In genomic region chr11:76540973-76541372, GRCm38 (mm10) we compare ENCODE assay signal across 7 mouse cellular contexts.
DNase-seq lines count a peak whose midpoint lies in the region; ATAC-seq and TF ChIP-seq lines count a peak whose summit lies in the region.

No protein-coding gene starts in this region.

- H3K4me1 ChIP-seq in G1E (ENCODE audit: insufficient read depth, low read depth, low read length) = no peaks in the 10 kb centered on the region
- no peaks in the 10 kb centered on the region for H3K4me1 ChIP-seq in spleen, adult 2 months (ENCODE audit: control insufficient read depth, insufficient read depth, insufficient read length)

- H3K4me3 ChIP-seq in G1E (ENCODE audit: low read depth, low read length) = no peak overlapping the region
- no peak overlapping the region for H3K4me3 ChIP-seq in spleen, adult 2 months (ENCODE audit: extremely low read depth, insufficient read depth, insufficient read length)

- 36% methylated on average over 1 of the region's 1 CpGs for WGBS in spleen, adult 2 months

- ATAC-seq in G1E (ENCODE audit: extremely low read depth, insufficient number of reproducible peaks, low FRiP score, poor library complexity, severe bottlenecking) = no peak
- peak; percentile 80 for ATAC-seq in granulocyte monocyte progenitor cell, adult 5-6 weeks (replicated peaks; ENCODE audit: poor library complexity, severe bottlenecking)

- no peaks in the 10 kb centered on the region for H3K9me3 ChIP-seq in G1E (replicated peaks)

- no peaks in the 10 kb centered on the region for H3K36me3 ChIP-seq in G1E (replicated peaks)
- H3K36me3 ChIP-seq in spleen, adult 2 months (ENCODE audit: control insufficient read depth, insufficient read depth, low read length) = no peaks in the 10 kb centered on the region

- peak; percentile 42 for DNase-seq in CD4-positive helper T cell, adult 2 months (ENCODE audit: low read depth, low spot score)
- DNase-seq in G1E (ENCODE audit: low spot score) = peak; percentile 13
- DNase-seq in cerebellum, adult 9-10 months = peak; percentile 63
- peak; percentile 87 for DNase-seq in kidney, postnatal 10 days
- DNase-seq in lung, postnatal 36 days = peak; percentile 77
- DNase-seq in spleen, adult 2 months (ENCODE audit: low read depth in 1 of 2, low spot score in 2 of 2) = peak; percentile 5 to 60

- TF ChIP-seq CTCF in G1E (IDR thresholded peaks at IDR 0.05; ENCODE audit: low read depth, low read length) = peak; percentile 22; the same call in 1 of the 2 replicates
- peak; percentile 50; the same call in 1 of the 2 replicates for TF ChIP-seq CTCF in spleen, adult 2 months (IDR thresholded peaks at IDR 0.05; ENCODE audit: extremely low read depth, insufficient read depth, insufficient read length, insufficient replicate concordance)

- H3K27me3 ChIP-seq in G1E (ENCODE audit: insufficient read depth, low read length) = peaks cover under 1% of the 10 kb centered on the region; the same call in 1 of the 2 replicates
- H3K27me3 ChIP-seq in spleen, adult 2 months (ENCODE audit: control insufficient read depth, insufficient read depth, low read length) = no peaks in the 10 kb centered on the region

- TF ChIP-seq POLR2A in spleen, adult 2 months (IDR thresholded peaks at IDR 0.05; ENCODE audit: low read depth, low read length) = no peak

- no peak overlapping the region for H3K27ac ChIP-seq in spleen, adult 2 months (ENCODE audit: insufficient read depth, low read length)

Comparison
In these comparisons a context has a peak if more than half of its experiments do, and no peak if none do; other contexts are left out.
1. DNase-seq: peak in every context shown above with its lines; median percentile 87 in kidney, postnatal 10 days; 77 in lung, postnatal 36 days; 63 in cerebellum, adult 9-10 months; 42 in CD4-positive helper T cell, adult 2 months; 32 in spleen, adult 2 months; 13 in G1E.